Mouse (Mus musculus): ENCODE measurements around the gene Taf1c.

- TF ChIP-seq CTCF (IDR thresholded peaks at IDR 0.05; ENCODE audit: borderline replicate concordance, extremely low read depth, insufficient read depth, insufficient read length) (no peak), POLR2A (IDR thresholded peaks at IDR 0.05; ENCODE audit: borderline replicate concordance, extremely low read depth, insufficient read depth, insufficient read length, poor library complexity, severe bottlenecking) (no peak)
Observed at GRCm38 (mm10) chr8:119591456-119591855, 13.6 kb downstream of the Taf1c start.
